ENCODE assay signal across 16 mouse cellular contexts in the genomic region with DNA sequence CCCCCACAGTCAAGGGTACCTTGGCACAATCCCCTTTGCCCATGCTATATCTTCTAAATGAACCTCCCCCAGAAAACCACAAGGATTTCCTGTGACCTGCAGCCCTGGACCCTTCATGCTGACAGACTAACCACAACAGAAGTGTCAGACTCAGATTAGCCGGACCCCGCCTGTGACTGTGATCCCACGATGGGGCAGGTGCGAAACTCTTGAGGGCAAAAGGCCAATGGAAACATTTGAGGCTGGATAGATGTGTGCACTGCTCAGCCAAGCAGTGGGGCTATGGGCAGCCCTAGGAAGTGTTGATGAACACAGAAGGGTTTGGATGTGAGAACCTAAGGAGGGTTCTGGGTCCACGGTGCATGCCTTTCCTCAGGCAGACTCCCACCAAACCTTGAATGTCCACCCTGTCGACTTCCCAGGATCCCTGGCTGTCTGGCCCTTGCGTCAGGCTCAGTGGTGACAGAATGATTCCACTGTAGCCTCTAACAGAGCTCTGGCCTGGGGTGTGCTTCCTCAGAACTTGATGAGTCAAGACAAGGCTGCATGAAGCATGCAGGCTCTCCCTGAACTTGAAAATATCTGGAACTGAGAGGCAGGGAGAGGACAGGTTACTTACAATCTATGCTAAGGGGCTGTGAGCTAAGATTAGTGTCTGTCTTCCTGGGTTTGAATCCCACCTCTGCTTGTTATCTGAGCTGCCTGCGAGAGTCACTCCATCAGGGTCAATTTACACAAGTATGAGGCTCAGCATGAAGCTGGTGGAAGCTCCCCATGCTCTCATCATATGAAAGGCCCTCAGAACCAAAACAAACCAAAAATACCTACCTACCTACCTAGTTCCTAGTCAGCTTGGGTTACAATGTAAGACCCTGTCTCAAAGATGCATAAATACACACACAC. TPM values are rescaled to one million over a fixed set of nuclear protein-coding genes. Genes with fewer than 3 reads are reported as not detected.
DNase-seq lines count a peak whose midpoint lies in the region; ATAC-seq lines count a peak whose summit lies in the region.
"Had no signal": no experiment of that assay in that cellular context is flagged by ENCODE, and none has a peak within 500 bp of the region (broad histone marks: within the 10 kb centered on the region; RNA-seq: fewer than 3 reads in every experiment).

No protein-coding gene starts in this region.

- H3K4me2 ChIP-seq in midbrain, embryonic 16.5 days (ENCODE audit: low read length), result no peak overlapping the region

- no peaks in the 10 kb centered on the region for H3K27me3 ChIP-seq in splenic B cell, adult 2 months (ENCODE audit: control insufficient read depth, insufficient read depth, low read length, poor library complexity, severe bottlenecking)
- no peaks in the 10 kb centered on the region for H3K27me3 ChIP-seq in midbrain, embryonic 16.5 days (ENCODE audit: control insufficient read depth, insufficient read depth, low read depth, low read length)
- H3K27me3 ChIP-seq: Patski had no signal

- H3K36me3 ChIP-seq in splenic B cell, adult 2 months (ENCODE audit: control insufficient read depth, insufficient read depth, low read length, poor library complexity, severe bottlenecking), result no peaks in the 10 kb centered on the region
- H3K36me3 ChIP-seq in midbrain, embryonic 16.5 days (ENCODE audit: control insufficient read depth, insufficient read depth, low read length), result no peaks in the 10 kb centered on the region

- intact Hi-C loops in left cerebral cortex, postnatal 36 days (cut with DNase I), result no loop called here
- intact Hi-C loops in heart, postnatal 14 days (cut with DNase I), result no loop called here

- 64% methylated on average over 8 of the region's 8 CpGs for WGBS in midbrain, embryonic 16.5 days

- peak; percentile 51 to 52 for DNase-seq in spleen, postnatal 36 days (ENCODE audit: low spot score in 2 of 2)
- no peak for DNase-seq in spleen, postnatal 4 days (ENCODE audit: low spot score in 2 of 2)
- DNase-seq in ES-CJ7 (ENCODE audit: low read depth, low spot score), result peak; percentile 73
- peak; percentile 51 for DNase-seq in splenic B cell, adult 2 months (ENCODE audit: low read depth, low spot score)
- DNase-seq in left cerebral cortex, postnatal 36 days (ENCODE audit: low spot score in 2 of 2), result no peak
- no peak for DNase-seq in heart, postnatal 14 days
- DNase-seq: cerebellum, postnatal 14 days; gastrocnemius, postnatal 36 days had no signal

- peak; percentile 72 to 76 for ATAC-seq in hematopoietic stem cell, adult 5-6 weeks (replicated peaks in 1 of 2; ENCODE audit: insufficient read depth in 1 of 2, low FRiP score in 2 of 2, low TSS enrichment in 1 of 2, low read depth in 1 of 2, poor library complexity in 2 of 2, severe bottlenecking in 2 of 2)
- no peak for ATAC-seq in midbrain, embryonic 16.5 days
- ATAC-seq: Patski had no signal

- H3K4me1 ChIP-seq in midbrain, embryonic 16.5 days (ENCODE audit: control insufficient read depth, insufficient read depth, low read length), result no peaks in the 10 kb centered on the region

- H3K4me3 ChIP-seq in midbrain, embryonic 16.5 days (ENCODE audit: low read depth, low read length), result no peak overlapping the region

- no peaks in the 10 kb centered on the region for H3K9me3 ChIP-seq in midbrain, embryonic 16.5 days (replicated peaks; ENCODE audit: control insufficient read depth, low read length, poor library complexity, severe bottlenecking)

- no peak overlapping the region for H3K9ac ChIP-seq in midbrain, embryonic 16.5 days (ENCODE audit: low read depth, low read length)
- H3K9ac ChIP-seq: liver, embryonic 14.5 days had no signal

- H3K27ac ChIP-seq in midbrain, embryonic 16.5 days (ENCODE audit: low read length), result no peak overlapping the region
- H3K27ac ChIP-seq: liver, embryonic 14.5 days had no signal

RNA-seq across cellular contexts. Expression of gene 1700017B05Rik, which starts 10.7 kb away (rescaled TPM):
- 26.4 and 32.4 TPM in 2 replicates for total RNA-seq in hematopoietic stem cell, adult 5-6 weeks (2017)
- total RNA-seq in left cerebral cortex, postnatal 36 days (2021), result 10 to 100 TPM; 17.1 to 19.2 TPM
- 3.0 and 4.2 TPM in 2 replicates for polyA plus RNA-seq in midbrain, embryonic 16.5 days (2015; fragmentation: Nextera tagmentation; extraction: Ambion mirVana)
- 10 to 100 TPM; 15.5 to 16.4 TPM for total RNA-seq in heart, postnatal 14 days (2021)

RNA-seq across cellular contexts. Expression of gene Trcg1, which starts 36.8 kb away (rescaled TPM):
- not detected in 2 replicates for total RNA-seq in hematopoietic stem cell, adult 5-6 weeks (2017)
- total RNA-seq in left cerebral cortex, postnatal 36 days (2021), result not detected
- polyA plus RNA-seq in midbrain, embryonic 16.5 days (2015; fragmentation: Nextera tagmentation; extraction: Ambion mirVana), result not detected in 2 replicates
- not detected for total RNA-seq in heart, postnatal 14 days (2021)
- total RNA-seq: gastrocnemius, postnatal 36 days; left cerebral cortex, postnatal 14 days had no signal
- polyA plus RNA-seq: heart, embryonic 16.5 days; intestine, embryonic 14.5 days; liver, embryonic 14.5 days; Patski; stomach, embryonic 14.5 days had no signal

Comparison
In these comparisons a context has a peak if more than half of its experiments do, and no peak if none do; other contexts are left out.
1. DNase-seq: peak in spleen, postnatal 36 days (2 of 2), ES-CJ7 (single experiment) and splenic B cell, adult 2 months (single experiment); none in spleen, postnatal 4 days (0 of 2), left cerebral cortex, postnatal 36 days (0 of 2) and heart, postnatal 14 days (0 of 2).